Mouse (Mus musculus) retina, adult 2 months (tissue): Measurements from ENCODE around the gene Adgrl4.

Experiments
- DNase-seq: peaks from one replicate; pipeline ENCODE4 v3.0.0-alpha.2; 2012; ENCODE audit warnings: low read depth, low spot score

Gene Adgrl4

DNA sequence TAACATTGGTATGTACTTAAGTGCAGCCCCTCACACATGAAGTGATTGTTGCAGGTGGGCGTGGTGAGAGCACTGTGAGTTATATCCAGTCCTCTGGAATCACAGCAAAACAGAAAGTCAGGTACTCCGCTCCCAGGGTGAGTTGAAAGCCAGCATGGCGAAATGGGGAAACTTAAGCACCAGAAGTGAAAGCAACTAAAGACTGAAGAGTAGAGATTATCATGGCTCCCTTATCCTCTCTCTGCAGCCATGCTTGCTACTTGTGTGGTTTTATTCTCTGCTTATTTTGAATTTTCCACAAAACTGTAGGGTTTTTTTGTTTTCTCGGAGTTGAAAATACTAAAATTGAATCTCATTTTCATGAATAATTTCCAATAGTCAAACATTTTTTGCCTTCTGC, 51.2 kb downstream of the Adgrl4 start:
- no peak for DNase-seq

DNA sequence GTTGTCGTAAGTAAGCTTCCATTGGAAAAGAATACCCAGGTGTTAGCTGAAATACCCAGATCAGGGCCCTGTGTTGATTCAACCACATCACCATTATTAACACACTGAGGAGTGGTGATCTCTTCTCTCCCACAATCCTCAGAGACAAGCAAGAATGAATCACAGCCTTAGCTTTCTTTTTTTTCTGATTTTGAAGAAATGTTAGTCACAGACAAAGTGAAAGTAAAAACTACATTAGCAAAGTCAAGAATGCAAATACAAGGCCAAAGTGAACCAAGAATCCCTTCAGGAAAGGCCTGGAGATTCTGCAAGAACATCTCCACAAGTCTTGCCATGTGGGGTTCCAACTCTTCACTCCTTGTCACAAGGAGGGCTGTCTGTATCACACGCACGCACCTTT, 67.9 kb downstream of the Adgrl4 start:
- no peak for DNase-seq

DNA sequence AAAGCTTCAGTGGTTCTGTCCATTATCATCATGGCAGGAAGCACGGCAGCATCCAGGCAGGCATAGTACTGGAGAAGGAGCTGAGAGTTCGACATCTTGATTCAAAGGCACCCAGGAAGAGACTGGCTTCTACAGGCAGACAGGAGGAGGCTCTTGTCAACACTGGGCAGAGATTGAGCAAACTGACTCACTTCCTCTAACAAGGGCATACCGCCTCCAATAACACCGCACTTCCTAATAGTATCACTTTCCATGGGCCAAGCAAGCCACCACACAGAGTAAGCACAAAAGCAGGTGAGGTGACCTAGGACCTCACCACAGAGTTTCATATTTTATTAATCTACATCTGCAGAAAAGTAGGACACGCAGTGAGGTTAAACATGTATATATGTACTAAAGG, 73.5 kb downstream of the Adgrl4 start:
- DNase-seq: no peak

DNA sequence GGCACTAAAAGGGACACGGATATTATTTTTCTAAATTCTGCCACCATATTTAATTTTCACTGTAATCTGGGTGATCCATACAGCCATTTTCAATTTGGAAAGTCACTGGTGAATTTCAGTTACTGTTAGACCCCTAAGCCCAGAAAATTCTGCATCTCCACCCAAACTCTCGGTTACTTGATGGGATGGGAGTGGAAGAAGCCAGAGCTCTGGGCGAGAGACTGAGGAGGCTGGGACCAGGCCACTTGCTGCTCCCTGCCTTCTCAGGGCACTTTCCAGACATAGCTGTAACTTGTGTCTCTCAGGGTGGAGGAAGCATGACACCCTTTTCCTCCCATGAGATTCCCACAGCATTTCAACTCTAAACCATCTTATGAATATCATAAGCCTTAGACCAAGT, 109.5 kb downstream of the Adgrl4 start:
- no peak for DNase-seq

DNA sequence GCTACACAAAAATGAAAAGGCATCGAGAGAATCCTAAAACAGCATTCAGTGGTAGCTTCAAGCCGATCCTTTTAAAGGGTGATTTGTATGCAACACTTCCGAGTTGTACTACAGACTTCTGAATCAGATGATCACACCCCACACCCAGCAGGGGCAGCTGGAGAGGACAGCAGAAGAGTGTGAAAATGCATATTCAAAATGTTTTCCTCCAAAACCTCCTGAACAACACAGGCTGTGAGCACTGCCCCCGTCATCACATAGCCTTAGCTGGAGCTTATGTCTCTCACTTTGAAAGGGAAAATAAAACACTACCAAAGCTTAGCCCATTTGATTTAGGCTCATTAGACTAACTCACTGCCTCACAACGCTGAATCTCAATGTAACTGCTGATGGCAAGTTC, 113.3 kb downstream of the Adgrl4 start:
- DNase-seq: no peak

DNA sequence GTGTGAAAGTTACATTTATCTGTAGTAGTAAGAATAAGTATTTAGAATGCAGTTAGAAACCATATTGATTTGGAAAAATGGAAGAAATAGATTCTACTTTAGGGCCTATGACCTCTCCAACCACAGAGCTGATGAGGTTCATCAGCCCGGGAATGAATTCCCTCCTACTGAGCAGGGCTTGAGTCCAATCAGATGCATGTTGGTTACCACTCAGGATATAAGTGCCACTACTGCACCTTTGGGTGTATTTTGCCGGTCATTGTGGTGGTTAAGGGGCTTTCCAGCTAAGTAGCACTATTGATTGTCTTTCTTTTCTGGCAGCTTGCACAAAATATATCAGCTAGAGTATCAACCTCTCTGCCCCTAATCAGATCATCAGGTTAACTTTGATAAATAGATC, 118.9 kb downstream of the Adgrl4 start:
- no peak for DNase-seq

DNA sequence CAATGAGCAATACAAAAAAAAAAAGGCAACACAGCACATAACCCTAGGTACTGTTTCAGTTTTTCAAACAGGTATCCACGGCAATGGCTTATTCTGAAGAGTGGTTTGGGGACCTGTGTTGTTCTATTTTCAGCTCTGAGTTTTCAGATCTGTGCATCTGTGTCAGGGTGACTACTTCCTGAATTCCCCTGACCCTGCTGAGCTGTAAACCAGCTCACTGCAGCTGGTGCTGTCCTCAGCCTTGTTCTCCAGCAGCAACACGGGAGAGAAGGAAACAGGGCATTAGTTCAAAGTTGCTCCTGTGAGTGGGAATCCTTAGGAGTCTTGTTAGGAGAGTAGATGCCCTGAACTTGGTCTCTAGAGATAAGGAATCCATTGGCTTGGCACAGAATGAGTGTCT, 119.4 kb downstream of the Adgrl4 start:
- no peak for DNase-seq

DNA sequence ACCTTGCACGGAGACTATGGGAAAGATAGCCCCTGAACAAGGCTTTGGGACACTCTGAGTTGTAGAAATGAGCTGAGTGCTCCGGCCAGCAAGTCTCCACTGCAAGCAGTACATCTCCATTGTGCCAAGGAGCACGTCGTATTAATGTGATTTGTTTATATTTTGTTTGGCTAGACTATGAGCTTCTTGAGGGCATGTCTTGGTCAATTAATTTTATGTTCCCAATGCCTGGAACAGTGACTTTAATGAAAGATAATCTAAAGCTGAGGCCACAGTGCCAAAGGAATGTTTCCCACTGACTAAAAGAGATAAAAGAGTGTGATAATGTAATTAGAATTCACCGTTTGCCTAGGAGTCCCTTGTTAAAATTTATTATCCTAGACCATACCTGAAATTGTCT, 119.9 kb downstream of the Adgrl4 start:
- DNase-seq: no peak

DNA sequence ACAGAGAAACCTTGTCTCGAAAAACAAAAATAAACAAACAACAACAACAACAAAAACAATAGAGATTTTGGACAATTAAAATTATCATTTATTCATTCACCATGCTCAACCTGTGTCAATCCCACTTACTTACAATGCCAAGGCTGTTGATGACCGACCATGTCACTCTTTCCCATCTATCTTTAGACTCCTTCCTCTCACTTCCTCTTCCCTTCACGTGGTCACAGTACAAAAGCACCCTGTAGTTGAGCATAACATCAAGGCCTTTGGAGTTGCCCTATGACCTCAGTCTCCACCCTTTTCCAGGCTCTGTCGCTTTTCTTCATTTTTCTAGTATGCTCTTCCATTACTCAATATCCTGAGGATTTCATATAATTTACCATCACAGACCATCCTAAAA, 120.7 kb downstream of the Adgrl4 start:
- DNase-seq: no peak

DNA sequence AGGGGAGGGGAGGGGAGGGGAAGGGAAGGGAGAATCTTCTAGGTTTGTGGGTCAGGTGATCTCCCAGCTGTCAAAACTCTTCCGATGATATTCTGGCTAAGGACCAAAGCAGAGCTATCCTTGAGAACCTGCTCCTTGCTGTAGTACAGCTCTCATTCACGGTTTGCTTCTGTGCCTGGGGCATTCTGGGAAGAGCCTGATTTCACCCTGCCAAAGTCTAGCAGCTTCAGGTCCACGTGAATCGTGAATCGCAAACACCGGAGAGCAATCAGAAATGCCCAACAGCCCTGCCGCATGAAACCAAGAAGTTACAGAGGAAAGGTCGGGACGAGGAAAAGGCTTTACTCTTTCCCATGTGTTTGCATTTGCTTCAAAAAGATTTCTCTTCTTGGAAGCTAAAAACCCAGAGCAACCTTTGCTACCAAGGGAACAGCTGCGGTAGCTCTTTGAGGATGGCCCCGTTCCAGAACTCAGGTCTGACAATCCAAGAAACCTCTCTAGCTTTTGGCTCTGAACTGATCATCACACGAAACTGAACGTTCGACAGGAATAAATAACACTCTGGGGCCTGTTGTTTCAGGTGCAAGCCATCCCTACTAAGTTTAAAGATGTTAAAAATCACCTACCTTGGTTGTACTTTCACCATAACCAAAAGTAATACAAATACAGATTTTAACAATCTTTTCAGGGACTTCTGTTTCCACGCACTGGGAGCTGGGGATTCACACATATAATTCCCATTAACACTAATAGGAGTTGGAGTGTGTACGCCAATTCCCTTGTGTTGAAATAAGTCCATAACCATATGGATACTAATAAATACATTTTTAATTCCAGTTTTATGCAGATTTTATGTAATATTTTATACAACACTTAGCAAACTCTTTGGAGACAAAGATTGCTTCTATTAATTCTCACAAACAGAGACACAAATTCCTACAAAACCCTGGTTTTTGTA, 128.3 kb downstream of the Adgrl4 start:
- no peak for DNase-seq

DNA sequence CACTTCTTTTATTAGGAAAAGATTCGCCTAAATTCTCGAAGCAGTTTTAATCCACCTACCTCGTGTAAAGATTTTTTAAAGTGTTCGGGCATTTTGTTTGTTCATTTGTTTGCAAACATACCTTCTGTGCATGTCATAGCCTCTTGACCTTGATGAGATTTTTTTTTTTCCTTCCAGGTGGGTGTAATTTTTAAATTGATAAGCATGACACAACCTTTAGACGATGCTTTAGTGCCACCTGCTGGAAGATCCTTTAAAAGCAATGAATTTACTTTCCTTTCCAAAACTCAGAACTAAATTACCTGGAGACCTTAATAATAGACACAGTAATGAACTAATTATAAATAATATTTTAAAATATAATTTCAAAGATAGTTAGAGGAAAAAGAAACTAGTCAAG, 128.9 kb downstream of the Adgrl4 start:
- DNase-seq: no peak

DNA sequence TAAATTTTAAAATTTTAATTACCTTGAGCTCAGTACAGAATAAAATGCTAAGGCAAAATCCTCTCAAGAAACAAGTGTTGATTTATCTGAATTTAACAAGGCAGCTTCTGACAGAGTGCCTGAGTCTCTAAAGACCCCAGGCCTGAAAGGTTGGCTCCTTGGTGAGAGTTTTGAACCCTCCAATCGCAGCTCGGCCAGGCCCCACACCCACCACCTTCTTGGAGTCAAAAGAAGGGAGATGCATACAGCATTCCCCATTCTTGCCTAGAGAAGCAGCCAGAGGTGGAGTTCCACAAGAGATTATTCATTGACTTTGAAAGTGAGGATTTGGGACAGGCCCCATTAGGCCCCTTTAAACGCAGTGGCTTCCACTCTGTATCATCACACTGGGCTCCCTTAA, 129.9 kb downstream of the Adgrl4 start:
- DNase-seq: no peak

DNA sequence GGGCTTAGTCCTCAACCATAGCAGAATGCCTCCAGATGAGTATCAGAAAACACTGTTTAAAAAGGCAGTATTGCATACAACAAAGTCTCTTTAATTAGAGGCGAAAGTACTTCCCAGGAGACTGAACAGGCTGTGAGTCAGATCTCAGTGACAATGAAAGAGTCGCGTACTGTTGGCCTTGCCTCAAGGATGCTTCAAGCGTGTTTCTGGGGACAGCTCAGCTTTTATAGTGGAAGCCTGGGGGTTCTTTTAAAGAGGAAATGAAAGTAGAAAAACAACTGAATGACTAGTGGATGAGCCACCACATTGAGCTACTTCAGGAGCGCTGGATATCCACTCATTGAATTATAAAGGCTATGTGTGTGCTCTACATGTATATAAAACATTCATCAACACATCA, 134.4 kb downstream of the Adgrl4 start:
- DNase-seq: no peak

DNA sequence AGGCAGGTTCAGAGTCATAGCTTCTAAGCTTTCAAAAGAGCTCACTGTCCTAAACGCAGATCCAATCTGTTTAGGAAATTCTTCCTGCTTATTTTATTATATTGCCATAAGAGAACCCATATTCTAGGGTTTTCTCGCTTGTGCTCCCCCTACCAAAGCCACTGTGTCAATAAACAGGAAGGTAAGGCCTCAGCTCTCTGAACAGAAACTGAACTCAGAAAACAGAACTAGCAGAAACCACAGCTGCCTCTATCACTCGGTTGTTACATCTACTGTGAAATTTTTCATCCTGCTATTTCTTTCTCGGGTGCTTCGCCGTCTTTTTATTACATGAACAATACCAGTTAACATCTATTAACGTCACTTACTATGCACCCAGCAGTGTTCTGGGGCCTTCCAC, 137.6 kb downstream of the Adgrl4 start:
- DNase-seq: no peak

DNA sequence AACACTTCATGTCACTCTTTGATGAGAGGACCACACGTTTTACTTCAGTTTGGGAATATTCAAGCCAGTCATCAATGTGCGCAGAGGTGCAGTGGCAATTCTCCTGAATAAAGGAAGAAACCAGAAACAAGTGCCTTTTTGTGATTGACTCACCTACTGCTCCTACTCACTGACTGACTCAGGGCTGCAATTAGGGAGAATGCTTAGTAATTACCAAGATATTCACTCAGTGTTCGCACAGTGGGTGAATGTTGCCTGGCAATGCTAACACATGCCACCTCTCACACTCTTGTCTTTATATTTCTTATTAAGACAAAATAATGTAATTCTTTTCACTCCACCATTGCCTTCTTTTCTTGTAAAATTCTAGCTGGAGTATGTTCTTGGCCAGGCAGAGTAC, 138.5 kb downstream of the Adgrl4 start:
- DNase-seq: no peak

DNA sequence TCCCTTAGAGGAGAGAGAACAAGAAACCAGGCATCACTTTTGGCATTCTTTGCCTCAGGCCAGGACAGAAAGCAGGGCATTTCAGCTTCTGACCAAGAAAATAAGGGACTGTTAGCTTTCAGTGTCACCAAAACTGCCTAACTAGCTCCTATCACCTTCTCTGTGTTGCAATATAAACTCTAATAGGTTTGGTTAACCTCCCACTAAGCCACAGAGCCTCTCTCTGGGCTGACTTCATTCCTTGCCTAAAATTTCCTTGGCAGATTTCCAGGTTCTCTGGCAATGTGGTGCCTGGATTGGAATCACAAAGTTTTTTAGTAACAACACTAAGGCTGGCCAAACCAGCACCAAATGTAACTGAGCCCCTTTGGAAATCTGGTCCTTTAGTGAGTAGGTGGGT, 154.2 kb downstream of the Adgrl4 start:
- DNase-seq: no peak
